Mouse (Mus musculus) layer of hippocampus, adult 11-12 months (tissue): ENCODE results near the gene Gpr156.
"Not testable (repeated sequence)": the region's sequence is repeated elsewhere in the genome, so short reads cannot be mapped to it uniquely, and the experiment has no call there.

Experiments
- DNase-seq: peaks from one replicate; pipeline ENCODE4 v3.0.0; 2022; ENCODE audit warnings: low spot score

Gene Gpr156

GRCm38 (mm10) chr16:37956751-37957150, 40.5 kb downstream of the Gpr156 start:
- DNase-seq: no peak

GRCm38 (mm10) chr16:37962696-37963095, 46.4 kb downstream of the Gpr156 start:
- not testable (repeated sequence) for DNase-seq

GRCm38 (mm10) chr16:37963331-37964281, 47.3 kb downstream of the Gpr156 start:
- no peak for DNase-seq

- DNase-seq: no peak
These were observed 48.2 kb downstream of the Gpr156 start for GRCm38 (mm10) chr16:37964380-37965070.

GRCm38 (mm10) chr16:37966871-37967270, 50.6 kb downstream of the Gpr156 start:
- no peak for DNase-seq

GRCm38 (mm10) chr16:37967415-37967814, 51.1 kb downstream of the Gpr156 start:
- no peak for DNase-seq

- DNase-seq: no peak
These were observed 55.2 kb downstream of the Gpr156 start for GRCm38 (mm10) chr16:37971522-37971921.

GRCm38 (mm10) chr16:37972357-37972756, 56.1 kb downstream of the Gpr156 start:
- no peak for DNase-seq

- DNase-seq: not testable (repeated sequence)
These were observed 56.9 kb downstream of the Gpr156 start for GRCm38 (mm10) chr16:37973239-37973638.

GRCm38 (mm10) chr16:37973855-37974519, 57.7 kb downstream of the Gpr156 start:
- peak; percentile 24 for DNase-seq

GRCm38 (mm10) chr16:37974520-37975340, 58.4 kb downstream of the Gpr156 start:
- DNase-seq: peak; percentile 67

GRCm38 (mm10) chr16:37981907-37982306, 65.6 kb downstream of the Gpr156 start:
- DNase-seq: no peak

GRCm38 (mm10) chr16:37988211-37988865, 72.0 kb downstream of the Gpr156 start:
- DNase-seq: peak; percentile 51

GRCm38 (mm10) chr16:37989796-37990195, 73.5 kb downstream of the Gpr156 start:
- DNase-seq: no peak

- no peak for DNase-seq
These were observed 74.5 kb downstream of the Gpr156 start for GRCm38 (mm10) chr16:37990553-37991344.

GRCm38 (mm10) chr16:37992806-37993205, 76.5 kb downstream of the Gpr156 start:
- no peak for DNase-seq

GRCm38 (mm10) chr16:37994647-37995046, 78.4 kb downstream of the Gpr156 start:
- peak; percentile 60 for DNase-seq

- no peak for DNase-seq
These were observed 81.5 kb downstream of the Gpr156 start for GRCm38 (mm10) chr16:37997771-37998170.

- no peak for DNase-seq
These were observed 83.5 kb downstream of the Gpr156 start for GRCm38 (mm10) chr16:37999762-38000161.

- DNase-seq: no peak
These were observed 83.9 kb downstream of the Gpr156 start for GRCm38 (mm10) chr16:38000178-38000577.
